Mouse (Mus musculus): ENCODE results near the gene Vav3. TPM values are rescaled to one million over a fixed set of nuclear protein-coding genes. Genes with fewer than 3 reads are reported as not detected.

The Vav3 gene
- total RNA-seq, 2 experiments from 2014 or later: 6.2 to 8.4 TPM

Other genes starting within 250 kb of the Vav3 start
- gene Slc25a24, start 217.5 kb upstream of the Vav3 start, total RNA-seq (2021): 1 to 10 TPM; 2.9 to 4.6 TPM